Mouse (Mus musculus): Measurements from ENCODE around the gene Olfr616. TPM values are rescaled to one million over a fixed set of nuclear protein-coding genes. Genes with fewer than 3 reads are reported as not detected.

Gene Olfr616
- polyA plus RNA-seq (2017; shearing (Covaris generic)), result not detected

GRCm38 (mm10) chr7:103569043-103569442 is at the start of gene Olfr616:
Gene Olfr616, minus strand, starts transcription at chr7:103569143.

GRCm38 (mm10) chr7:103612434-103612833 is 43.5 kb upstream of the Olfr616 start, which contains the start of gene Olfr620:
Gene Olfr620, minus strand, starts transcription at chr7:103612534.

DNA sequence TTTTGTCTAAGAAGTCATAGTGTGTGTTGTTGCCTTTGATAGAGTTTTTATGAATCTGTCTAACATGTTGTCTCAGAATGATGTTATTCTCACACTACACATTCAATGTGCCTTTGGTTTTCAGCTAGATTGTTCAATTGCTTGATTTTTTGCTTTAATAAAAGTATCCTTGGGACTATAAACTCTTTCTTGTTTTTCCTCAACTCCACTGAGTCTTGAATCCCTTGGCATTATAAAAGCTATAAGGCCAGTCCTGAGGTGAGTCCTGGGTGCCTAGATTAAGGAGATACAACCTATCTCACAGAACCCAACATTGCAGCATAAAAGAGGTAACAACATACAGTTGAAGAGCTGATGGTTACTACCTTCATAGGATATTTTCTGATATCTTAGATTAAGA is 31.3 kb upstream of the Olfr616 start, which contains the start of gene Olfr619:
Gene Olfr619 (plus strand): TSS at position 301 of the 400 bp plus-strand sequence.

GRCm38 (mm10) chr7:103589803-103590202 is 20.9 kb upstream of the Olfr616 start, which contains the start of gene Olfr618:
Gene Olfr618, plus strand, starts transcription at chr7:103590103.

DNA sequence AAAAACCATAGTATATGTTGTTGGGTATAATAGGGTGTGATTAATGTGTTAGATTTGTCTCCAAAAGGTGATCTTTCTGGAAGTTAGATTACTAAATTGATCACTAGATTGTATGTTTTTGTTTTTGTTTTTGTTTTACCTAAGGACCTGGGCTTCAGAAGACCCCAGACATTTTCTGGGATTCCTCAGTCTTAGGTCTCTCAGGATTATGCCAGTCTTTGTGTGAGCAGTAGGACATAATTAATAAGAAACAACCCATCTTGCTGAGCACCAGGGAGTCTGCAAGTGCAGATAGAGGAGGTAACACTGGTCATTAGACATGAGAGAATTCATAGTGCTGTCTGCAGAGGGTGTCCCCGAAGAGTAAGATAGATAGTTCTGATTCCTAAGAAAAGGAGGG is 3.8 kb upstream of the Olfr616 start, which contains the start of gene Olfr617:
Gene Olfr617 (plus strand): TSS at position 301 of the 400 bp plus-strand sequence.

GRCm38 (mm10) chr7:103555779-103556178 is 13.2 kb downstream of the Olfr616 start, which contains the start of gene Olfr615:
Gene Olfr615, plus strand, starts transcription at chr7:103556079.

DNA sequence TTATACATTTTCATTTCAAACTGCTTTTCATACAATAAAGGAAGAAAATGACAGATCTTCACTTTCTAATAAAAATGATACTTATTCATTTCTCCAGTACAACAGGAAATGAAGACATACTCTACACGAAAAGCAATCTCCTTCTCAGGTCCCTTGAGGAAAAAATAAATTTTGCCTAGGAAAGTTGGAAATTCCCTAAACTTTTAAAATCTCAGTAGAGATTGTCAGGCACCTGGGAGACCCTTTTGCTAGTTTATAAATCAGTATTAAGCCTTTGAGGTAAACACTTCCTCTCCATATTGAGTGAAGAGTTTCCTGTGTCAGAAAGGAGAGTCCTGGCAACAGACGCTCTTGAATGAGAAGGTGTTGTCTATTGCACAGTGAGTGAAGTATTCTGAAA is 21.2 kb downstream of the Olfr616 start, which contains the start of gene Olfr613:
Gene Olfr613 (plus strand): TSS at position 301 of the 400 bp plus-strand sequence.

DNA sequence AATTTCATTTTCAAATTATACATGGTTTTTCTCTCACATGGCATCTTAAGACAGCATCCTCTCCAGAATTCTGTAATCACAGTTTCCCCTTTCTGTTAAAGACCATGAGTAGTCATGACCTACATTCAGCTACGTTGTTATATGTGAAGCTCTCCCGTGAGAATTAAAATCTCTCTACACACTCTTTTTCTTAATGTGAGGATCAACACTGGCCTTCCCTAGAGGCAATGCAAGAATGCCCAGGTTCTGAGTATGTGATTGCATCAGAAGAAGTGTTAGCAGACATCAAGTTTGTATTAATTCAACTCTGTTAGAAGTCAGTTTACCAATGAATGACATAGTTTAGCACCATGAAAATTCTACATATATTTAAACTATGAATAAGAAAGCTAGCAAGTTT is 26.3 kb downstream of the Olfr616 start, which contains the start of gene Olfr612:
Gene Olfr612 (minus strand): TSS at position 101 of the 400 bp plus-strand sequence.

DNA sequence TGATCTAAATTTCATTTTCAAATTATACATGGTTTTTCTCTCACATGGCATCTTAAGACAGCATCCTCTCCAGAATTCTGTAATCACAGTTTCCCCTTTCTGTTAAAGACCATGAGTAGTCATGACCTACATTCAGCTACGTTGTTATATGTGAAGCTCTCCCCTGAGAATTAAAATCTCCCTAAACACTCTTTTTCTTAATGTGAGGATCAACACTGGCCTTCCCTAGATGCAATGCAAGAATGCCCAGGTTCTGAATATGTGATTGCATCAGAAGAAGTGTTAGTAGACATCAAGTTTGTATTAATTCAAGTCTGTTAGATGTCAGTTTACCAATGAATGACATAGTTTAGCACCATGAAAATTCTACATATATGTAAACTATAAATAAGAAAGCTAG is 48.2 kb downstream of the Olfr616 start, which contains the start of gene Olfr611:
Gene Olfr611 (minus strand): TSS at position 101 of the 400 bp plus-strand sequence.

Other genes with a start within 250 kb of the Olfr616 start
- not detected for gene Olfr598, start 245.6 kb downstream of the Olfr616 start, polyA plus RNA-seq (2017; shearing (Covaris generic))
- not detected for gene Olfr599, start 233.2 kb downstream of the Olfr616 start, polyA plus RNA-seq (2017; shearing (Covaris generic))
- not detected for gene Olfr600, start 219.5 kb downstream of the Olfr616 start, polyA plus RNA-seq (2017; shearing (Covaris generic))
- not detected for gene Olfr601, start 206.5 kb downstream of the Olfr616 start, polyA plus RNA-seq (2017; shearing (Covaris generic))
- not detected for gene Olfr603, start 183.0 kb downstream of the Olfr616 start, polyA plus RNA-seq (2017; shearing (Covaris generic))
- not detected for gene Usp17lc, start 154.1 kb downstream of the Olfr616 start, polyA plus RNA-seq (2017; shearing (Covaris generic))
- gene Olfr605, start 123.7 kb downstream of the Olfr616 start, polyA plus RNA-seq (2017; shearing (Covaris generic)), result not detected
- gene Olfr606, start 120.1 kb downstream of the Olfr616 start, polyA plus RNA-seq (2017; shearing (Covaris generic)), result not detected
- 0.13 TPM for gene Olfr607, start 105.0 kb downstream of the Olfr616 start, polyA plus RNA-seq (2017; shearing (Covaris generic))
- gene Olfr608, start 99.3 kb downstream of the Olfr616 start, polyA plus RNA-seq (2017; shearing (Covaris generic)), result not detected
- not detected for gene Olfr609, start 71.1 kb downstream of the Olfr616 start, polyA plus RNA-seq (2017; shearing (Covaris generic))
- not detected for gene Olfr610, start 57.0 kb downstream of the Olfr616 start, polyA plus RNA-seq (2017; shearing (Covaris generic))
- gene Olfr611, start 48.3 kb downstream of the Olfr616 start, polyA plus RNA-seq (2017; shearing (Covaris generic)), result not detected
- gene Olfr612, start 26.4 kb downstream of the Olfr616 start, polyA plus RNA-seq (2017; shearing (Covaris generic)), result not detected
- 0.05 TPM for gene Olfr613, start 21.1 kb downstream of the Olfr616 start, polyA plus RNA-seq (2017; shearing (Covaris generic))
- not detected for gene Olfr615, start 13.1 kb downstream of the Olfr616 start, polyA plus RNA-seq (2017; shearing (Covaris generic))
- not detected for gene Olfr617, start 3.9 kb upstream of the Olfr616 start, polyA plus RNA-seq (2017; shearing (Covaris generic))
- not detected for gene Olfr618, start 21.0 kb upstream of the Olfr616 start, polyA plus RNA-seq (2017; shearing (Covaris generic))
- not detected for gene Olfr619, start 31.4 kb upstream of the Olfr616 start, polyA plus RNA-seq (2017; shearing (Covaris generic))
- not detected for gene Olfr620, start 43.4 kb upstream of the Olfr616 start, polyA plus RNA-seq (2017; shearing (Covaris generic))
- not detected for gene Olfr622, start 73.6 kb upstream of the Olfr616 start, polyA plus RNA-seq (2017; shearing (Covaris generic))
- gene Olfr623, start 94.6 kb upstream of the Olfr616 start, polyA plus RNA-seq (2017; shearing (Covaris generic)), result not detected
- gene Olfr624, start 102.0 kb upstream of the Olfr616 start, polyA plus RNA-seq (2017; shearing (Covaris generic)), result not detected
- gene Olfr625-ps1, start 113.6 kb upstream of the Olfr616 start, polyA plus RNA-seq (2017; shearing (Covaris generic)), result not detected
- not detected for gene Olfr243, start 145.5 kb upstream of the Olfr616 start, polyA plus RNA-seq (2017; shearing (Covaris generic))
- not detected for gene Olfr628, start 161.2 kb upstream of the Olfr616 start, polyA plus RNA-seq (2017; shearing (Covaris generic))
- gene Olfr629, start 175.8 kb upstream of the Olfr616 start, polyA plus RNA-seq (2017; shearing (Covaris generic)), result not detected
- gene Olfr630, start 188.2 kb upstream of the Olfr616 start, polyA plus RNA-seq (2017; shearing (Covaris generic)), result not detected
- not detected for gene Olfr69, start 202.5 kb upstream of the Olfr616 start, polyA plus RNA-seq (2017; shearing (Covaris generic))
- gene Olfr68, start 210.6 kb upstream of the Olfr616 start, polyA plus RNA-seq (2017; shearing (Covaris generic)), result not detected
- gene Olfr67, start 222.7 kb upstream of the Olfr616 start, polyA plus RNA-seq (2017; shearing (Covaris generic)), result not detected
- 106 TPM for gene Hbb-bt, start 244.9 kb upstream of the Olfr616 start, polyA plus RNA-seq (2017; shearing (Covaris generic))